In genomic region chr6:146404156-146404555, GRCm38 (mm10) we compare ENCODE assay signal across 26 mouse cellular contexts.
DNase-seq lines count a peak whose midpoint lies in the region; ATAC-seq and TF ChIP-seq lines count a peak whose summit lies in the region.
"Had no signal": no experiment of that assay in that cellular context is flagged by ENCODE, and none has a peak within 500 bp of the region (broad histone marks: within the 10 kb centered on the region; RNA-seq: fewer than 3 reads in every experiment).

No protein-coding gene starts in this region.

- no peaks in the 10 kb centered on the region for H3K9me3 ChIP-seq in forebrain, embryonic 11.5 days (ENCODE audit: control insufficient read depth, low read length)
- no peaks in the 10 kb centered on the region for H3K9me3 ChIP-seq in forebrain, embryonic 15.5 days
- no peaks in the 10 kb centered on the region for H3K9me3 ChIP-seq in midbrain, embryonic 14.5 days (ENCODE audit: control insufficient read depth, low read length)
- H3K9me3 ChIP-seq in midbrain, postnatal 0 days (ENCODE audit: low read length), result no peaks in the 10 kb centered on the region
- H3K9me3 ChIP-seq in forebrain, embryonic 16.5 days (ENCODE audit: control insufficient read depth, low read length), result no peaks in the 10 kb centered on the region
- H3K9me3 ChIP-seq in limb, embryonic 14.5 days (ENCODE audit: control insufficient read depth, low read length), result no peaks in the 10 kb centered on the region
- H3K9me3 ChIP-seq: heart, embryonic 10.5 days; liver, embryonic 13.5 days; megakaryocyte, embryonic 14.5 days; neural tube, embryonic 15.5 days; stomach, embryonic 15.5 days had no signal

- no peak for TF ChIP-seq CTCF in midbrain, postnatal 0 days (IDR thresholded peaks at IDR 0.05)

- H3K36me3 ChIP-seq in forebrain, embryonic 11.5 days (ENCODE audit: control insufficient read depth, insufficient read depth, low read length), result no peaks in the 10 kb centered on the region
- H3K36me3 ChIP-seq in forebrain, embryonic 15.5 days, result no peaks in the 10 kb centered on the region
- H3K36me3 ChIP-seq in midbrain, embryonic 14.5 days (ENCODE audit: control insufficient read depth, insufficient read depth, low read length), result no peaks in the 10 kb centered on the region
- no peaks in the 10 kb centered on the region for H3K36me3 ChIP-seq in midbrain, postnatal 0 days (ENCODE audit: insufficient read depth, low read length)
- H3K36me3 ChIP-seq in forebrain, embryonic 16.5 days (ENCODE audit: control insufficient read depth, insufficient read depth), result no peaks in the 10 kb centered on the region
- H3K36me3 ChIP-seq in limb, embryonic 14.5 days (ENCODE audit: control insufficient read depth, insufficient read depth, low read length), result no peaks in the 10 kb centered on the region
- H3K36me3 ChIP-seq: liver, embryonic 13.5 days; neural tube, embryonic 15.5 days; stomach, embryonic 15.5 days had no signal

- H3K4me1 ChIP-seq in forebrain, embryonic 11.5 days (replicated peaks; ENCODE audit: control insufficient read depth, insufficient read depth, low read length), result peaks cover 4% of the 10 kb centered on the region; the same call in 1 of the 2 replicates
- H3K4me1 ChIP-seq in forebrain, embryonic 15.5 days, result peaks cover 21% of the 10 kb centered on the region
- H3K4me1 ChIP-seq in midbrain, embryonic 14.5 days (ENCODE audit: control insufficient read depth, insufficient read depth, low read length), result no peaks in the 10 kb centered on the region
- H3K4me1 ChIP-seq in midbrain, postnatal 0 days (ENCODE audit: insufficient read depth, low read length), result no peaks in the 10 kb centered on the region
- H3K4me1 ChIP-seq in forebrain, embryonic 16.5 days (replicated peaks; ENCODE audit: control insufficient read depth, insufficient read depth, low read length), result peaks cover 17% of the 10 kb centered on the region
- H3K4me1 ChIP-seq in limb, embryonic 14.5 days (ENCODE audit: control insufficient read depth, insufficient read depth, low read length), result peaks cover 23% of the 10 kb centered on the region
- H3K4me1 ChIP-seq: liver, embryonic 13.5 days had no signal

- no peak overlapping the region for H3K4me3 ChIP-seq in forebrain, embryonic 11.5 days (ENCODE audit: low read depth, low read length)
- no peak overlapping the region for H3K4me3 ChIP-seq in forebrain, embryonic 15.5 days
- H3K4me3 ChIP-seq in midbrain, embryonic 14.5 days (replicated peaks; ENCODE audit: low read depth, low read length), result no peak overlapping the region
- no peak overlapping the region for H3K4me3 ChIP-seq in midbrain, postnatal 0 days (ENCODE audit: low read depth, low read length)
- no peak overlapping the region for H3K4me3 ChIP-seq in forebrain, embryonic 16.5 days (replicated peaks; ENCODE audit: low read length)
- no peak overlapping the region for H3K4me3 ChIP-seq in limb, embryonic 14.5 days (replicated peaks; ENCODE audit: low read length)
- H3K4me3 ChIP-seq: heart, embryonic 10.5 days; liver, embryonic 13.5 days; megakaryocyte, embryonic 14.5 days; neural tube, embryonic 15.5 days; stomach, embryonic 15.5 days had no signal

- no peak overlapping the region for H3K9ac ChIP-seq in forebrain, embryonic 11.5 days (ENCODE audit: low read length)
- H3K9ac ChIP-seq in forebrain, embryonic 15.5 days (replicated peaks), result no peak overlapping the region
- no peak overlapping the region for H3K9ac ChIP-seq in midbrain, embryonic 14.5 days (replicated peaks; ENCODE audit: low read length)
- no peak overlapping the region for H3K9ac ChIP-seq in midbrain, postnatal 0 days (replicated peaks; ENCODE audit: low read length, poor library complexity, severe bottlenecking)
- H3K9ac ChIP-seq in forebrain, embryonic 16.5 days (replicated peaks; ENCODE audit: low read depth, low read length), result peak overlapping the region; percentile 22; the same call in 1 of the 2 replicates
- no peak overlapping the region for H3K9ac ChIP-seq in limb, embryonic 14.5 days (ENCODE audit: low read depth, low read length, severe bottlenecking)
- H3K9ac ChIP-seq: liver, embryonic 13.5 days; neural tube, embryonic 15.5 days; stomach, embryonic 15.5 days had no signal

- H3K4me2 ChIP-seq in forebrain, embryonic 11.5 days (ENCODE audit: low read depth, low read length, severe bottlenecking), result no peak overlapping the region
- no peak overlapping the region for H3K4me2 ChIP-seq in forebrain, embryonic 15.5 days (replicated peaks)
- H3K4me2 ChIP-seq in midbrain, embryonic 14.5 days (ENCODE audit: low read length), result no peak overlapping the region
- no peak overlapping the region for H3K4me2 ChIP-seq in midbrain, postnatal 0 days (ENCODE audit: low read depth, low read length, poor library complexity, severe bottlenecking)
- no peak overlapping the region for H3K4me2 ChIP-seq in forebrain, embryonic 16.5 days (ENCODE audit: low read length)
- no peak overlapping the region for H3K4me2 ChIP-seq in limb, embryonic 14.5 days (replicated peaks; ENCODE audit: low read depth, low read length, severe bottlenecking)
- H3K4me2 ChIP-seq: liver, embryonic 13.5 days; neural tube, embryonic 15.5 days; stomach, embryonic 15.5 days had no signal

- no peaks in the 10 kb centered on the region for H3K27me3 ChIP-seq in forebrain, embryonic 11.5 days (ENCODE audit: control insufficient read depth, insufficient read depth, low read length)
- H3K27me3 ChIP-seq in forebrain, embryonic 15.5 days, result no peaks in the 10 kb centered on the region
- H3K27me3 ChIP-seq in midbrain, embryonic 14.5 days (ENCODE audit: control insufficient read depth, insufficient read depth, low read length), result no peaks in the 10 kb centered on the region
- no peaks in the 10 kb centered on the region for H3K27me3 ChIP-seq in midbrain, postnatal 0 days (ENCODE audit: insufficient read depth, low read length)
- H3K27me3 ChIP-seq in forebrain, embryonic 16.5 days (replicated peaks; ENCODE audit: control insufficient read depth, insufficient read depth, low read length), result no peaks in the 10 kb centered on the region
- H3K27me3 ChIP-seq in limb, embryonic 14.5 days (ENCODE audit: control insufficient read depth, insufficient read depth, low read length), result no peaks in the 10 kb centered on the region
- H3K27me3 ChIP-seq: liver, embryonic 13.5 days; megakaryocyte, embryonic 14.5 days; neural tube, embryonic 15.5 days; stomach, embryonic 15.5 days had no signal

- 0 out of 2 replicates have a peak, but pooled peaks have one; percentile 39 for ATAC-seq in forebrain, embryonic 11.5 days (replicated peaks; ENCODE audit: low FRiP score)
- ATAC-seq in forebrain, embryonic 15.5 days (replicated peaks), result no peak
- no peak for ATAC-seq in midbrain, embryonic 14.5 days (ENCODE audit: low FRiP score, low TSS enrichment)
- ATAC-seq in midbrain, postnatal 0 days (ENCODE audit: low FRiP score), result no peak
- no peak for ATAC-seq in forebrain, embryonic 16.5 days
- no peak for ATAC-seq in limb, embryonic 14.5 days (ENCODE audit: low FRiP score, low read depth)
- ATAC-seq: CD4-positive, CD25-positive, alpha-beta regulatory T cell, adult 4 months; inflammation-experienced regulatory T-cells, adult 6 months; midbrain, embryonic 16.5 days had no signal

- 62% methylated on average over 10 of the region's 10 CpGs for WGBS in forebrain, embryonic 11.5 days
- WGBS in forebrain, embryonic 15.5 days, result 18% methylated on average over 10 of the region's 10 CpGs
- WGBS in midbrain, embryonic 14.5 days, result 62% methylated on average over 10 of the region's 10 CpGs
- 53% methylated on average over 10 of the region's 10 CpGs for WGBS in midbrain, postnatal 0 days
- WGBS in forebrain, embryonic 16.5 days, result 17% methylated on average over 10 of the region's 10 CpGs
- 33% methylated on average over 10 of the region's 10 CpGs for WGBS in limb, embryonic 14.5 days

- peak; percentile 49 for DNase-seq in forebrain, embryonic 11.5 days (ENCODE audit: low spot score)
- DNase-seq in midbrain, embryonic 14.5 days, result peak; percentile 33
- DNase-seq in midbrain, postnatal 0 days (ENCODE audit: low spot score), result no peak
- no peak for DNase-seq in limb, embryonic 14.5 days (ENCODE audit: low spot score)
- no peak for DNase-seq in urinary bladder, adult 2 months (ENCODE audit: low spot score)
- DNase-seq in frontal cortex, postnatal 10 days (ENCODE audit: low spot score in 2 of 2), result no peak
- DNase-seq: adrenal gland, postnatal 25 days; cerebellum, adult 9-11 months; gastrocnemius, postnatal 10 days; heart, postnatal 4 days; kidney, adult 18-20 months; kidney, postnatal 4 days; liver, embryonic 13.5 days; lung, adult 2 months; right cerebral cortex, postnatal 4 days; thymus, adult 18-20 months; thymus, postnatal 36 days had no signal

- no peak for TF ChIP-seq POLR2A in limb, embryonic 14.5 days (IDR thresholded peaks at IDR 0.05; ENCODE audit: borderline replicate concordance, extremely low read depth, insufficient read depth, insufficient read length)

- no peak overlapping the region for H3K27ac ChIP-seq in forebrain, embryonic 11.5 days (ENCODE audit: low read depth, low read length)
- H3K27ac ChIP-seq in forebrain, embryonic 15.5 days (replicated peaks), result no peak overlapping the region
- H3K27ac ChIP-seq in midbrain, embryonic 14.5 days (replicated peaks; ENCODE audit: low read depth, low read length), result no peak overlapping the region
- no peak overlapping the region for H3K27ac ChIP-seq in midbrain, postnatal 0 days (ENCODE audit: low read depth, low read length)
- H3K27ac ChIP-seq in forebrain, embryonic 16.5 days (ENCODE audit: low read length), result no peak overlapping the region
- peak overlapping the region; percentile 52; the same call in 1 of the 2 replicates for H3K27ac ChIP-seq in limb, embryonic 14.5 days (replicated peaks; ENCODE audit: low read depth, low read length)
- H3K27ac ChIP-seq: heart, embryonic 10.5 days; liver, embryonic 13.5 days; neural tube, embryonic 15.5 days; stomach, embryonic 15.5 days had no signal

Comparison
In these comparisons a context has a peak if more than half of its experiments do, and no peak if none do; other contexts are left out.
1. DNase-seq: peak in forebrain, embryonic 11.5 days (single experiment) and midbrain, embryonic 14.5 days (single experiment); none in midbrain, postnatal 0 days (single experiment), limb, embryonic 14.5 days (single experiment), urinary bladder, adult 2 months (single experiment) and frontal cortex, postnatal 10 days (0 of 2).